Mouse (Mus musculus) megakaryocyte, adult 5-6 weeks (primary cell): ENCODE results near the gene Bcam. TPM values are rescaled to one million over a fixed set of nuclear protein-coding genes. Genes with fewer than 3 reads are reported as not detected.

Experiments used
- ATAC-seq: 2 replicates; pipeline ENCODE4 v1.8.0; 2016; ENCODE audit warnings: mild to moderate bottlenecking, inconsistent platforms; ENCODE audit not compliant: poor library complexity, severe bottlenecking
- total RNA-seq, 2 experiments: library from RNA; stranded (forward) in 1 of 2; stranded (reverse) in 1 of 2; fragments of 153-499, 151-499 nt in 1 of 2; fragments of 221-1000, 200-1000 nt in 1 of 2; gene quantifications; 2 replicates each; pipeline versions ENCODE4 v1.2.3 to v1.2.4; 2015 to 2017

Bcam gene
- total RNA-seq, 2 experiments from 2014 or later = 0.29 TPM; not detected in 1

DNA sequence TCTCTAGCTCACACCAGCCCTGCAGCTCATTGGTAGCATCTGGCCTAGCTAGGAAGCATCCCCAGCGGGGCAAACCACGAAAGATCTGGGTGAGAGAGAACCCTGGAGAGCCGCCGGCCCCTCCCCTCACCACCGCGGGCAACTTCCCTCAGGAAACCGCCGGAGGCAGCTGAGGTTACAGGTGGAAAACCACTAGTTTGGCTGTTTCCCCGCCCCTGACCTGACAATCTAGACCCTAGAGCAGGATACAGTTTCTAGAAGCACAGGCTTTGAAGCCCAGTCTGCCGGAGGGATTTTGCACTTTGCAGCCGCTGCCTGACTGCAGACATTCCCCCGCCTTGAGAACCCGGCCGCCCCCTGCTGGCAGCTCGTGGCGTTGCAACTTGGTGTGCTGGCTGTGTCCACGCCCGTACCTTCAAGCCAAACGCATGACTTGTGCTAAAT is 19.1 kb upstream of the Bcam start:
- peak; percentile 91 for ATAC-seq

GRCm38 (mm10) chr7:19785874-19786458 is 15.2 kb upstream of the Bcam start:
- no peak for ATAC-seq

- peak; percentile 12; the same call in 1 of the 2 replicates for ATAC-seq
These were observed 14.1 kb upstream of the Bcam start for GRCm38 (mm10) chr7:19784764-19785535.

DNA sequence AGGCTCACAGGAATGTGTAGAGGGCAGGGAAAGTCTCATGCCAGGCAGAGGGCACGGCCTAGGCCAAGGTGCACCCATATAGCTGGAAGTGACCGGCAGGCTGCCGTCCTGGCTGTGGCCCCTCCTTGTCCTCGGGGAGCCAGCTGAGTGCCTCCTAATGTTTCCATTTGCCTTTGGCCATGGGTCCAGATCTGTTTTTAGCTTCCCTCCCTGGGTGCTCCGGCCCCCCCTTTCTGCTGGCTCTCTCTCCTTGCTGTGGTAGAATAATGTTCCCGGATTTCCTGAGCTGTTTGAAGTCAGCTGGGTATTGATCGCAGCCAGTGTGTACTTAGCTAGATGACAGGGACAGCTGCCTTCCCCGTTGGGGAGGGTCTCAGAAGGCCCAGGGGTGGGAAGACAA is 12.8 kb upstream of the Bcam start:
- ATAC-seq = no peak

DNA sequence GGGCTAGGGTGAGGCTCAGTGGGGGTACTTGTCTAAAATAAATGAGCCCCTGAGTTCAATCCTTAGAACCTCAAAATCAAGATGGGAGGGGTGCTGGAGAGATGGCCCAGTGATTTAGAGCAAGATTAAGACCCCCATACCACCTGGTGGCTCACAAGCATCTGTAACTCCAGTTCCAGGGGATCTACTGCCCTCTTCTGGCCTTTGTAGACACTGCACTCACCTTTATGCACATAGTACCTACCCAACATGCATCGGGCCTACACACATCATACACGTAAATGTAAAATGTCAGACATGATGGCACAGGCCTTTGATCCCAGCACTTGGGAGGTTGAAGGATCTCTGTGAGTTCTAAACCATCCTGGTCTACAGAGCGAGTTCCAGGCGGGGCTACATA is 11.8 kb upstream of the Bcam start:
- ATAC-seq = no peak

DNA sequence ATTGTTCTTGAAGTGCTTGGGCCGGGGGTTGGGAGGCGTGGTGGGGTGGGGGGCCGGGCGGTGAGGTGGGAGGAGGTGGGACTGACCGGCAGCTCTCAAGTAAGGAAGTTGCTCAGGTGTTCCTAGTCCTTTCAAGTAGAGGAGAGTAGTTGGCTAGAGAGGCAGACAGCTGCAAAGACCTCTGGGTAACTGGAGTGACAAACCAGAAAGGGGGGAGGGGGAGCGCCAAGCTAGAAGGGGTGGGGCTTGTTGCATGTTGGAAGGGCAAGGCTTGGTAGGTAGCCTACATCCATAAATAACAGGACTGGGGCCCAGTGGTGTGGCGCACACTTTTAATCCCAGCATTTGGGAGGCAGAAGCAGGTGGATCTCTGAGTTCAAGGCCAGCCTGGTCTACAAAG is 10.9 kb upstream of the Bcam start:
- no peak for ATAC-seq

DNA sequence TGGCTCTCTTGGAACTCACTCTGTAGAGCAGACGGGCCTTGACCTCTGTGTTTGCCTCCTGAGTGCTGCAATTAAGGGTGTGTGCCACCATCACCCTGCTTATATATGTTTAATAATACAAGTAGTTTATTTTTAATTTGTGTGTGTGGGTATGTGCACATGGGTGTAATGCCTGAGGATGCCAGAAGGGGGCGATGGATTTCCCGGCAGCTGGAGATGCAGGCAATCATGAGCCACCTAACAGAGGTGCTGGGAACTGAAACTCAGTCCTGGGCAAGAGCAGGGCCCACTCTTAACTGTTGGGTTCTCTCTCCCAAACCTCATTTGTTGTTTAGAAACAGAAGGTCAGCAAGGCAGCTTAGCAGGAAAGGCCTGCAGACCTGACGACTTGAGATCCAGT is 9.1 kb upstream of the Bcam start:
- no peak for ATAC-seq

DNA sequence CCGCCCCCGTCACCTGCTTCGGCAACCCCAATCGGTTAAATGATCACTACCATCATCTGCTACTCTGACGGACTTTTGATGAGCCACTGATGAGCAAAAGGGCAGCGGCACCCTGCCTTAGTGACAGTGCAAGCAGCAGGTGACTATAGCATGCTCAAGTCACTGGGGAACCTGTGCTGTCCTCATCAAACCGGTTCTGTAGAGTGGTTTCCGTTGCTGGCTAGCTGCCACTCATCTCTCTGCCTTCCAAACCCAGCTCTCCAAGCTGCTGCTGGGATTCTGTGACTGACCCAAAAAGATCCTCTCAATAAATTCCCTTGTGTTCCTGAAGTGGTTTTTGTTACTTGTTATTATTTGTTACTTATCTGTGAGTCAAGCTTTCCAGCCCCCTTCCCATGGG is 7.8 kb upstream of the Bcam start:
- ATAC-seq = no peak

DNA sequence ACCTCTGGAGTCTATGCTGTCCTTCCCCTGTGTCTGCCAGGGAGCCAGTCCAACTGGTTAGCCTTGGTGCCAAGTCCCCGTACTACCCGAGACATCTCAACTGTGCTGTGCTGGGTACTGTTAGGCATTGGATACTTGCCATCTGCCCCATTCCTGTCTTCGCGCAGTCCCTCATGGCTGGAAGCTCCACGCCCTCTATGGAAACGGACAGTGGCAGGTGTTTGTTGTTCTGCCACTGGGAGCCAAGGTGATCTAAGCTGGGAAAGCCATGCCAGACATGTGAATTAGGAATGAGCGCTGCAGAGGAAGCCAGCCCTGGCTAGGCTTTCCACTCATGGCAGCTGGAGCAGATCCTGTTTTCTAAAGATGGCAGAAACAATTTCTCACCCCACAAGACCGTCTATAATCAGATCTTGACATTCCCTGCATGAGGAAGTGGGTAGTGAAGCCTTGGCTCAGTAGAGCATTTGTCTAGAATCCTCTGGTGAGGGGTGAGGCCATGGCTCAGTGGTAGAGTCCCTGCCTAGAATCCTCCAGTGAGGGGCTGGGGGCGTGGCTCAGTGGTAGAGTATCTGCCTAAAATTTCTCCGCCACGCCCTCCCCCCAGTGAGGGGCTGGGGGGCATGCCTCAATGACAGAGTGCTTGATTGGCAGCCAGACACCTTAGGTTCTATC is 6.4 kb upstream of the Bcam start:
- no peak for ATAC-seq

DNA sequence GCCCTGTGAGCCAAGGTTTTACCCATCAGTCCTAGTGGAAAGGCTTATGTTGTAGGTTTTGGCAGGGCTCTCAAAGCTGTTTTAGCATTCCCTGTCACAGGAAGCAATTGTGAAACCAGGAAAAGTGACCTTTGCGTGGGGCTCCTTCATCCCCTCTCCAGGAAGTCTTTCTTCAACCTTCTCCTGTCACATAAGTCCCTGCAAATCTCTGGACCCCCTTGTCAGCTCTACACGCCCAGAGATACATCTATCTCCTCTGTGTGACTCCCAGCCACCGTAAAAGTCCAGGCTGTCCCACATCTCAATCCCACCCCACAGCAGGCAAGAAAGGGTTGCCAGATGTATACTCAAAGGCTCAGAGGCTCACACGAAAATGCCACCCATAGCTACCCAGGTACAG is 866 bp upstream of the Bcam start:
- no peak for ATAC-seq

GRCm38 (mm10) chr7:19770375-19770754 is 451 bp downstream of the Bcam start:
- no peak for ATAC-seq

GRCm38 (mm10) chr7:19769434-19770374 is 1.1 kb downstream of the Bcam start:
- no peak for ATAC-seq

GRCm38 (mm10) chr7:19769001-19769400 is 1.8 kb downstream of the Bcam start:
- no peak for ATAC-seq

DNA sequence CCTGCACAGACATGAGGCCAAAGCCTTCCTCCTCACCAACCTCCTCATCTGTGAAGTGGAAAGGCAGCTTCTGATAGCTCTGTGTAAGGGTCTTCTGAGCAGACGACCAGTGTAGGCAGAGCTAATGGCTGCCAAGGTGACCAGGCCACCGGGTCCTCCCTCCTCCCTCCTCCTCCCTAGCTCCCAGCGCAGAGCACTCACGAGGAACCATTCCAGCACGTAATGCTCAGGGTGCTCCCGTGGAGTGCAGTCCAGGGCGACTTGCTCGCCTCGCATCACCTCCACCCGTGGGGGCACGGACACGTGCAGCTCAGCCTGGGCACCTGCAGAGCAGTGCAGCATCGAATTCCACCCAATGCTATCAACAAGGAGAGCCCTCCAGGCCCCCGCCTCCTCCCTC is 2.6 kb downstream of the Bcam start:
- no peak for ATAC-seq

DNA sequence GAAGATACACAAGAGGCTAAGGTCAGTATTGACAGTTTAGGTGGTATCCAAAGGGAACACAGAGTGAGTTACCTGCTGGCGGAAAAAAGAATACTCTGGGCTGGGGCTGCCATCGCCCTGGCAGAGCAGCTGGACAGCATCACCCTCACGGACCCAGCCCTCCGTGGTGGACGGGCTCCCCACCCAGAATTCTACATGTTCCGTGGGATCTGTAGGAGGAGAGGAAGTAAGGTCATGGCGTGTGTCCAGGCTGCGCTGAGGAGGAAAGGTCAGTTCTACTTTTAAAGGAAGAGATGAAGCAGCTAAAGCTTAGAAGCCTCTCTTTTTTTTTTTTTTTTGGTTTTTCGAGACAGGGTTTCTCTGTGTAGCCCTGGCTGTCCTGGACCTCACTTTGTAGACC is 6.2 kb downstream of the Bcam start:
- ATAC-seq = no peak

GRCm38 (mm10) chr7:19763829-19764477 is 6.9 kb downstream of the Bcam start:
- ATAC-seq = peak; percentile 87

GRCm38 (mm10) chr7:19762283-19762682 is 8.5 kb downstream of the Bcam start:
- ATAC-seq = no peak

DNA sequence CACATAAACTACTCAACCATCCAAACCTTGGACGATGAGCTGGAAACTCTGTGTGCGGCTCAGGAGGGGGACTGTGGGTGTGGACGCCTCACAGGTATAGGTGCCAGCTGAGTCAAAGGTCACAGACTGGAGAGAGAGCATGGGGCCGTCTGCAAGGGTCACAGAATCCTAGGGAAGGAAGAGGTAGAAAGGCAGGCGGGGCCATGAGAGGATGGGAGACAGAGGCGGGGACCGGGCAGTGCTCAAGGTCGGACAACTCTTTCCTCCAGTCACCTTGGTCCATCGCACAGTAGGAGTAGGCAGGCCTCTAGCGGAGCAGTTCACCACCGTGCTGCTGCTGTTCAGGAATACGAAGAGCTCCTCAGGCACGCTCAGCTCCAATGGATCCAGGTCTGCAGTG is 10.8 kb downstream of the Bcam start:
- ATAC-seq = no peak

GRCm38 (mm10) chr7:19758623-19759022 is 12.2 kb downstream of the Bcam start:
- no peak for ATAC-seq
